Mouse (Mus musculus) erythroblast, embryonic 14.5 days (primary cell): ENCODE measurements around the gene Scamp4.

Experiments
- GATA1 ChIP-seq: IDR thresholded peaks from 2 replicates; pipeline ENCODE4 v1.6.1; 2012; ENCODE audit warnings: low read length, inconsistent platforms, mixed read lengths
- TAL1 ChIP-seq: IDR thresholded peaks from 3 replicates; pipeline ENCODE4 v1.6.1; 2012; ENCODE audit warnings: low read length, inconsistent platforms, mixed read lengths

DNA sequence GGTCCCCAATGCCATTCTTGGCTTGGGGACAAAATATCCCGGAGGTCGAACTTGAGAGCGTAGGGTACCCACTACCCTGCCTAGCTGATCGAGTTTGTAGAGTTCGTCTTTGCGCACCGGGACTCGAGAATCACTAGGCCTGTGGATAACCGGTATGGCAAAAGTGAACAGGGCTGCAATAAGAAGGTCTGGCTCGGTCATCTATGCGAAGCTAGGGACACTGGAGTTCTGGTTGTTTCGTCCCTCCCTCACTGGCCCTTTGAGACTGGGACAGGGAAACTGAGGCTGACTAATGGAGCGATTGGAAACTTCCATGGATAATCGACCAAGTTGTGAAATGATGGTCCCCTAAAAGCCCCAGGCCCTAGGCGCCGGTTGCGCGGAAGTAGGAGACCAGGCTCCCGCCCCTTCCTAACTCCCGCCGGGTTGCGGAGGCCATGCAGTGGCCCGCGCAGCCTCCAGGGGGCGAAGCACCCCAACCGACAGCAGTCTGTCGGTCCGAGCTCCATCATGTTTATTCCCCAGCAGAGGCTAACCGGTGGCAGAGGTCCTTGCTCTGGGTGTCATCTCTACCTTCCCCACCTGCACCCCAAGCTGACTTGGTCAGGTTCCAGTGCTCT, 24.4 kb upstream of the Scamp4 start:
- no peak for TF ChIP-seq TAL1
- no peak for TF ChIP-seq GATA1
